Mouse (Mus musculus) layer of hippocampus, postnatal 36 days (tissue): ENCODE measurements around the gene Stx12. TPM values are rescaled to one million over a fixed set of nuclear protein-coding genes. Genes with fewer than 3 reads are reported as not detected.

ENCODE experiments used
- total RNA-seq, 2 experiments: library from RNA; stranded (reverse); gene quantifications; 2 replicates each; pipeline ENCODE4 v1.2.3; 2021

Gene Stx12
- total RNA-seq, 2 experiments from 2014 or later: 102 to 108 TPM

Other genes with a start within 250 kb of the Stx12 start
- 10 to 100 TPM; 24.2 to 24.3 TPM for gene Eya3, start 245.5 kb downstream of the Stx12 start, total RNA-seq
- gene Xkr8, start 152.0 kb downstream of the Stx12 start, total RNA-seq: 1 to 10 TPM; 2.3 to 5.5 TPM
- gene Smpdl3b, start 127.3 kb downstream of the Stx12 start, total RNA-seq: 1 to 10 TPM; 3.1 to 3.6 TPM
- 10 to 100 TPM; 12.8 to 13.5 TPM for gene Rpa2, start 116.2 kb downstream of the Stx12 start, total RNA-seq
- under 1 TPM; 0.66 to 0.82 TPM for gene Themis2, start 88.1 kb downstream of the Stx12 start, total RNA-seq
- gene Ppp1r8, start 41.3 kb downstream of the Stx12 start, total RNA-seq: 10 to 100 TPM; 40.3 to 41.9 TPM
- gene Fam76a, start 38.0 kb upstream of the Stx12 start, total RNA-seq: 10 to 100 TPM; 52.4 to 53.3 TPM
- gene Fgr, start 89.6 kb upstream of the Stx12 start, total RNA-seq: under 1 TPM in 1 of 2 experiments, not detected in 1; 0.66 TPM
- 100 to 1,000 TPM; 111 to 113 TPM for gene Ahdc1, start 126.8 kb upstream of the Stx12 start, total RNA-seq
- 10 to 100 TPM; 28.7 to 32.8 TPM for gene Wasf2, start 246.0 kb upstream of the Stx12 start, total RNA-seq